Mouse (Mus musculus) kidney, adult 2 months (tissue): ENCODE measurements around the gene Zdhhc12.

Source experiments
- CTCF ChIP-seq: fragments of 200-500 bp; conservative IDR thresholded peaks from 2 replicates; pipeline ENCODE4 v1.5.1; 2011; ENCODE audit warnings: low read depth, mild to moderate bottlenecking, control low read depth, low read length, moderate library complexity, mixed read lengths; ENCODE audit not compliant: insufficient read depth, insufficient read length
- POLR2A ChIP-seq: fragments of 200-500 bp; IDR thresholded peaks from one replicate; pipeline ENCODE4 v1.6.1; 2011; ENCODE audit warnings: low read depth, low read length, control low read depth

- no peak for TF ChIP-seq POLR2A
- no peak for TF ChIP-seq CTCF
Observed at GRCm38 (mm10) chr2:30119641-30120051, 26.2 kb upstream of the Zdhhc12 start.
